Mouse (Mus musculus) bone marrow macrophage, adult 2 months (primary cell): ENCODE results near the gene Tenm3.

Experiments used
- CTCF ChIP-seq: IDR thresholded peaks from 2 replicates; pipeline ENCODE4 v1.5.1; 2012; ENCODE audit warnings: low read depth, mild to moderate bottlenecking, low read length, moderate library complexity
- POLR2A ChIP-seq: IDR thresholded peaks from 2 replicates; pipeline ENCODE4 v1.6.1; 2012; ENCODE audit warnings: mild to moderate bottlenecking, low read depth, low read length, borderline replicate concordance

DNA sequence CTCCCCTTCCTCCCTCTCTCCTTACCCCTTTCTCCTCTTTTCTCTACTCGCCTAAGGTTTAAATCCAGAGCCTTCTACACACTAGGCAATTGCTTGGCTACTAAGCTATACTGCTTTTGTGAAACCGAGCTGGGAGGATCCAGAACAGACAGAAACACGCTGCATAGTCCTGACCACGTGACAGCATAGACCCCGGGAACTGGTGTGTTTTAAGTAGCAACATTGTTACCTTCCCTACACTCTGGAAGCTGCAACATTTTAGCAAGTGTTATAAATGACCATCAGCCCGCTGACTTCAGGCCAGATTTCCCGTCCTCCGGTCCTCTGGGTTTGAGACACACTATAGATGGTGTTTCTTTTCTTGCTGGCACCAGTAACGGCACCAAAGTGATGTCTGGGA lies 640.1 kb downstream of the Tenm3 start:
- TF ChIP-seq CTCF (no peak), POLR2A (no peak)
